Mouse (Mus musculus) gastrocnemius, postnatal 25 days (tissue): ENCODE data around the gene Cyp4a14. TPM values are rescaled to one million over a fixed set of nuclear protein-coding genes. Genes with fewer than 3 reads are reported as not detected.
"Not testable (repeated sequence)": the region's sequence is repeated elsewhere in the genome, so short reads cannot be mapped to it uniquely, and the experiment has no call there.

Experiments used
- DNase-seq: peaks from one replicate; pipeline ENCODE4 v3.0.0; 2022
- long read RNA-seq, 2 experiments: library from polyadenylated mRNA; stranded (forward); transcript quantifications; one replicate each; pipeline ENCODE4 v2.0.0; 2021
- total RNA-seq, 2 experiments: library from RNA; stranded (reverse); gene quantifications; 1 replicate in 1 of 2; 2 replicates in 1 of 2; pipeline ENCODE4 v1.2.3; 2021

The Cyp4a14 gene
- not detected for total RNA-seq
- long read RNA-seq, experiment 1: 0 reads
- long read RNA-seq, experiment 2: 0 reads

- no peak for DNase-seq
Observed at GRCm38 (mm10) chr4:115496001-115496400, at the start of gene Cyp4a14. TSS of gene Cyp4a14 (minus strand) at chr4:115496142.

- no peak for DNase-seq
Observed at GRCm38 (mm10) chr4:115545101-115545500, 49.2 kb upstream of the Cyp4a14 start.

GRCm38 (mm10) chr4:115521766-115522165 is 25.8 kb upstream of the Cyp4a14 start:
- DNase-seq: no peak

- DNase-seq: no peak
Observed at GRCm38 (mm10) chr4:115519444-115519843, 23.5 kb upstream of the Cyp4a14 start.

GRCm38 (mm10) chr4:115518000-115518399 is 22.1 kb upstream of the Cyp4a14 start, which contains the start of gene Cyp4a10:
TSS of gene Cyp4a10 (plus strand) at chr4:115518264.
- not testable (repeated sequence) for DNase-seq

GRCm38 (mm10) chr4:115513964-115514363 is 18.0 kb upstream of the Cyp4a14 start:
- not testable (repeated sequence) for DNase-seq

- DNase-seq: no peak
Observed at GRCm38 (mm10) chr4:115497466-115497865, 1.5 kb upstream of the Cyp4a14 start.

GRCm38 (mm10) chr4:115481006-115481652 is 14.8 kb downstream of the Cyp4a14 start:
- DNase-seq: no peak

GRCm38 (mm10) chr4:115476051-115476450 is 19.9 kb downstream of the Cyp4a14 start:
- DNase-seq: not testable (repeated sequence)

- DNase-seq: not testable (repeated sequence)
Observed at GRCm38 (mm10) chr4:115473585-115473984, 22.4 kb downstream of the Cyp4a14 start.

- DNase-seq: no peak
Observed at GRCm38 (mm10) chr4:115452304-115452703, 43.6 kb downstream of the Cyp4a14 start, which contains the start of gene Cyp4a30b. TSS of gene Cyp4a30b (plus strand) at chr4:115452604.

GRCm38 (mm10) chr4:115450577-115451137 is 45.3 kb downstream of the Cyp4a14 start:
- DNase-seq: no peak

Other genes starting within 250 kb of the Cyp4a14 start
- gene Cyp4a12a, start 197.1 kb downstream of the Cyp4a14 start, total RNA-seq: not detected
- gene Cyp4a12b, start 84.5 kb downstream of the Cyp4a14 start, total RNA-seq: not detected
- not detected for gene Cyp4a30b, start 43.5 kb downstream of the Cyp4a14 start, total RNA-seq
- gene Cyp4a10, start 22.1 kb upstream of the Cyp4a14 start, total RNA-seq: not detected
- gene Cyp4a31, start 67.5 kb upstream of the Cyp4a14 start, total RNA-seq: not detected
- not detected for gene Cyp4a32, start 104.8 kb upstream of the Cyp4a14 start, total RNA-seq
- gene Cyp4b1, start 151.6 kb upstream of the Cyp4a14 start, total RNA-seq: 1 to 10 TPM; 1.9 to 5.3 TPM
- gene Efcab14, start 241.6 kb upstream of the Cyp4a14 start, total RNA-seq: 10 to 100 TPM; 33.1 to 33.2 TPM